Mouse (Mus musculus) erythroblast, embryonic 14.5 days (primary cell): ENCODE results near the gene Kctd6.

ENCODE experiments used
- GATA1 ChIP-seq: IDR thresholded peaks from 2 replicates; pipeline ENCODE4 v1.6.1; 2012; ENCODE audit warnings: low read length, inconsistent platforms, mixed read lengths
- TAL1 ChIP-seq: IDR thresholded peaks from 3 replicates; pipeline ENCODE4 v1.6.1; 2012; ENCODE audit warnings: low read length, inconsistent platforms, mixed read lengths

DNA sequence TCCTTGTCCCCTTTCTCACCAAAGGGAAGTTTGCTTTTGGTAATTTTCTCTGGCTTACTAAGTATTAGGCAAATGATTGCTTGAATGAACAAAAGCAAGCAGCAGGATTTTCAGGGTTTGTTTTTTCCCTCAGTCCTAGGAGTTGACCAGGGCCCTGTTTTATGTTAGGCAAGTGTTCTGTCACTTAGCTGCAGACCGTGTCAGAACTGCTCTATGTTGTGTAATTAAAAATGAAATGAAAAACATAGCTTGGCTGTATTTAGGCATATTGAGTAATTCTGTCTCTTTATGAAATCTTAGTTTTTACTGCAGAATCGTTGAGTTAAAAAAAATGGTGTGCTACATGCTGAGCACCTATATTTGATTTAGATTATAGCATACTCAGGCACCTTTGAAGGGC is 10.9 kb downstream of the Kctd6 start:
- TF ChIP-seq GATA1 (no peak), TAL1 (no peak)
